Mouse (Mus musculus) cortical plate, adult 2 months (tissue): ENCODE results near the gene Cdh23.

Source experiments
- CTCF ChIP-seq: fragments of 200-500 bp; IDR thresholded peaks from 2 replicates; pipeline ENCODE4 v1.5.1; 2011; ENCODE audit warnings: mild to moderate bottlenecking, control low read depth, low read length; ENCODE audit not compliant: insufficient read depth; ENCODE audit errors: extremely low read depth
- POLR2A ChIP-seq: fragments of 200-500 bp; IDR thresholded peaks from 2 replicates; pipeline ENCODE4 v1.6.1; 2011; ENCODE audit warnings: mild to moderate bottlenecking, low read length, control low read depth; ENCODE audit not compliant: insufficient read depth; ENCODE audit errors: extremely low read depth

GRCm38 (mm10) chr10:60532502-60532901, 163.8 kb downstream of the Cdh23 start:
- TF ChIP-seq POLR2A (no peak), CTCF (no peak)
